Mouse (Mus musculus): ENCODE results near the gene Hipk2. TPM values are rescaled to one million over a fixed set of nuclear protein-coding genes. Genes with fewer than 3 reads are reported as not detected.

The Hipk2 gene
- polyA plus RNA-seq, 1 experiment from 2014 or later: 12.0 TPM

DNA sequence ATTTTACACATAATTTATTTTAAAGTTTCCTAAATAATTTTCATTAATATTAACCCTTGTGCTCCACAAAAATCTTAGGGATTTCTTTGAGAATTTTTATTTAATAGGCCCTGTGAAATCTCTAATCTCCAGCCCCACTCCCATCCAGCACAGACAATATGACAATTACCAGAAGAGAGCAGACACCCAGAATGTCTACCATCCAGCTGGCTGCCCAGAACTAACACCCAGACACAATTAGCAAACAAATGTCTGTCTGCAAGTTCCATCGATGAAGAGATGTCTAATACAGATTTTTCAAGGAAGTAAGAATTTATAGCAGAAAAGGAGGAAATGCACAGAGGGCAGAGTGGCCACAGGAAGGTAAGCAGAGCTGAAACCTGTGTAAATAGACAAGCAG is 74.7 kb downstream of the Hipk2 start:
- Histone ChIP-seq H3K27ac (ENCODE audit: low read depth, low read length) (no peak overlapping the region), H3K4me3 (ENCODE audit: low read depth, low read length) (no peak overlapping the region), H3K27me3 (replicated peaks; ENCODE audit: control insufficient read depth, insufficient read depth, low read length) (no peaks in the 10 kb centered on the region), H3K4me1 (replicated peaks; ENCODE audit: control insufficient read depth, insufficient read depth, low read length) (no peaks in the 10 kb centered on the region), H3K9me3 (ENCODE audit: control insufficient read depth) (no peaks in the 10 kb centered on the region), H3K36me3 (ENCODE audit: control insufficient read depth, insufficient read depth) (peaks cover 8% of the 10 kb centered on the region; the same call in 1 of the 2 replicates), H3K4me2 (replicated peaks; ENCODE audit: low read depth) (no peak overlapping the region), H3K9ac (ENCODE audit: low read depth, low read length) (no peak overlapping the region)
- 18% methylated on average over 1 of the region's 1 CpGs for WGBS
- TF ChIP-seq CTCF (IDR thresholded peaks at IDR 0.05; ENCODE audit: low read depth): no peak
- no peak for ATAC-seq

DNA sequence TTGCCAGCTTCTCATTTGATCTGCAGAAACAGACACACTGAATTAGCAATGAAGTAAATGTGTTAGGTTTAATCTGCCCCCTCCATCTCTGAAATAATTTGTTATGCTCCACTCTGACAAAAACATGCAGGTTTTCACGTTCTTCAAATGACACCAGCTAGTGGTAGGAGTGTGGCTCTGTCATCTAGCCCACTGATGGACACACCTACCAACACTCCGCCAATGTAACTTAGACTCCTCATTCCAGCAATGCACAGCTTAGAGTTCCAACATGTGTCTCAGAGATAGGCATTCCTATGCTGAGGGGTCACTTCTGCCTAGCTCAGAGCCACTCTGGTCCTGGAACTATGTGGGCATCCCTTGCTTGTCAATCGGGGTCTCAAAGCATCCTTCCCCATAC is 78.4 kb downstream of the Hipk2 start:
- H3K4me1 ChIP-seq (replicated peaks; ENCODE audit: control insufficient read depth, insufficient read depth, low read length): no peaks in the 10 kb centered on the region
- no peaks in the 10 kb centered on the region for H3K9me3 ChIP-seq (ENCODE audit: control insufficient read depth)
- 84% methylated on average over 3 of the region's 3 CpGs for WGBS
- no peaks in the 10 kb centered on the region for H3K27me3 ChIP-seq (replicated peaks; ENCODE audit: control insufficient read depth, insufficient read depth, low read length)
- no peak overlapping the region for H3K9ac ChIP-seq (ENCODE audit: low read depth, low read length)
- H3K27ac ChIP-seq (ENCODE audit: low read depth, low read length): no peak overlapping the region
- no peak overlapping the region for H3K4me2 ChIP-seq (replicated peaks; ENCODE audit: low read depth)
- no peak overlapping the region for H3K4me3 ChIP-seq (ENCODE audit: low read depth, low read length)
- TF ChIP-seq CTCF (IDR thresholded peaks at IDR 0.05; ENCODE audit: low read depth): no peak
- ATAC-seq: no peak
- H3K36me3 ChIP-seq (ENCODE audit: control insufficient read depth, insufficient read depth): peaks cover 4% of the 10 kb centered on the region; the same call in 1 of the 2 replicates

DNA sequence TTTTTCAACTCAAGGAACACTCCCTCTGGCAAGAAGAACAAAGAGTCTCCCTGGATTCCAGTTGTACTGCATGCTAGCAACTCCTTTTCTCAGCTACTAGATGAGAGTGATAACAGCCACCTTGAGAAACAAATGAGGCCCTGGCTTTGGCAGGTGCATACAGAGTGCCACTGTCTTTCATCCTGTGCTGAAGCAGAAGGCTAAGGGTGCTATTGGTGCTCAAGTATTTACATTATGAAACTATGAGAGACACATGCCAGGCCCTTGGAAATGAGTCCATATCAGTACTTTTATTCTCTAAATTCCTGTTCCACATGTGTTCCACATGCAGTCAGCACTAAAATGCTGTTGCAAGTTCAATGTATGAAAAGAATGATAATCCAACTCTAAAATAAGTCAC is 79.0 kb downstream of the Hipk2 start:
- Histone ChIP-seq H3K4me3 (ENCODE audit: low read depth, low read length) (no peak overlapping the region), H3K4me2 (replicated peaks; ENCODE audit: low read depth) (no peak overlapping the region), H3K36me3 (ENCODE audit: control insufficient read depth, insufficient read depth) (no peaks in the 10 kb centered on the region), H3K9ac (ENCODE audit: low read depth, low read length) (no peak overlapping the region), H3K27ac (ENCODE audit: low read depth, low read length) (no peak overlapping the region), H3K9me3 (ENCODE audit: control insufficient read depth) (no peaks in the 10 kb centered on the region), H3K27me3 (replicated peaks; ENCODE audit: control insufficient read depth, insufficient read depth, low read length) (no peaks in the 10 kb centered on the region), H3K4me1 (replicated peaks; ENCODE audit: control insufficient read depth, insufficient read depth, low read length) (no peaks in the 10 kb centered on the region)
- no peak for ATAC-seq
- TF ChIP-seq CTCF (IDR thresholded peaks at IDR 0.05; ENCODE audit: low read depth): no peak

DNA sequence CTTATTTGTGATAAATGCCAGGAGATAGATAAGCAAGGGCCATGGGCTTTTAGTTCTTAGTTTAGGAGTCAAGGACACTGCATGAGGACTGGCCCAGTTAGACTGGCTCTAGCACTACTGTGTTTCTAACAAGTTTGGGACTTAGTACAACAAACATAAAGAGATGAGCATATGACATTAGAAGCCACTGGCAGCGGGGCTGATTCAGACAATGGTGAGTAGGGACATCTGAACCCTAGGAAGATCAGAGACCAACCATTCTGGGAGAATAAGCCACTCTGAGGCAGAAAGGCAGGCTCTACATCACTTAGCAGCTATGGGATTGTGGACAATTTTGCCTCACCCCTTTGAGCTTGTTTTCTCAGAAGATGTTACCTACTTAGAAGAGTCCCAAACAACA is 79.6 kb downstream of the Hipk2 start:
- no peak for ATAC-seq
- Histone ChIP-seq H3K4me2 (replicated peaks; ENCODE audit: low read depth) (no peak overlapping the region), H3K9me3 (ENCODE audit: control insufficient read depth) (no peaks in the 10 kb centered on the region), H3K4me1 (replicated peaks; ENCODE audit: control insufficient read depth, insufficient read depth, low read length) (no peaks in the 10 kb centered on the region), H3K27ac (ENCODE audit: low read depth, low read length) (no peak overlapping the region), H3K36me3 (ENCODE audit: control insufficient read depth, insufficient read depth) (no peaks in the 10 kb centered on the region), H3K4me3 (ENCODE audit: low read depth, low read length) (no peak overlapping the region), H3K27me3 (replicated peaks; ENCODE audit: control insufficient read depth, insufficient read depth, low read length) (no peaks in the 10 kb centered on the region), H3K9ac (ENCODE audit: low read depth, low read length) (no peak overlapping the region)
- 90% methylated on average over 1 of the region's 1 CpGs for WGBS
- no peak for TF ChIP-seq CTCF (IDR thresholded peaks at IDR 0.05; ENCODE audit: low read depth)

DNA sequence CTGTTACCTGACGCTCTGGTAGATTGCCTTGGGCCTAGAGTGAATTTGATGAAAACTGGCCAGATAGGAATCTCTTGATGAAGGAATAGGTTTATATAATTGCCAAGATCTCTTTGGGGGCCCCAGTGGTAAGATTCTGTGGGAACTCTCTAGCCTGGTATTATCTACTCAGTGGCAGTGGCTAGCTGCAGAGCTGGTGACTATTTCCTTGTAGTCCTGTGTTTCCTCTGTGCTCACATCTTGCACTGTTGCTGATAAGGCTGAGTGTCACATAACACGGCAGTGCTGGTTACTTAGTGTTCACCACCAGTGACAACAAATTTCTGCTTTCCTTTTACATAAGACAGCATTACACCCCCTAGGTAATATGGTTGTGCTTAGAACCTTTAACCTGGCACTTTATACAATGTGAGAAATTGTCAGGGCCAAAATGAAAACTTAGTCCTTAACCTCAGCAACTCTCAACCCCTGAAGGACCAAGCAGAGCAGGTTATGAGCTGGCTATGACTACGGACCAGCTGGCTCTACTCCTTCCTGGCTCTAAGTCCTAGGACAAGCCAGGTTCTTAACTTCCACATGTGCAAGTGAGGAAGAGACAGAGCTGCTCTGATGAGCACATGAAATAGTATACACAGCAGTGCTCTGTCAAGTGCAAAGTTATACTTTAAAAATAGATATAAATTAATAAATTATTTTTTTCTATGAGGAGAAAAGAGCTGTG is 80.7 kb downstream of the Hipk2 start:
- no peak overlapping the region for H3K4me3 ChIP-seq (ENCODE audit: low read depth, low read length)
- no peak for ATAC-seq

DNA sequence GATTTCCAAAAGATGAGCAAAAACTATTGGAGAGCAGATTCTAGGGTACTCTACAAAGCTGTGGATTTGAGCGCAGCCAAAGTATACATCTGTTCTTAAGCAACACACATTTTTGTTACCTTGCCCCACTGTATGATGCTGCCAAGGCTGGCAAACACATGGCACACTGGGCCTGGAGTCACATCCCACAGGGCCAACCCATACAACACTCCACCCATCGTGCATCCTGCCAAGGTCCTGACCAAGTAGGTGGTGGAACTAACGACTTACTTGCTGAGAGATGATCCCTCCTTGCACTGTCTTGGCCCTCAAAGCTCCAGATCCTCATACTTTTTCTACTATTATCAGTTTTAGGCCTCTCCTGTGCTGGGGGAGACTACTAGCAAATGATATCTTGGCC is 83.0 kb downstream of the Hipk2 start:
- Histone ChIP-seq H3K36me3 (ENCODE audit: control insufficient read depth, insufficient read depth) (no peaks in the 10 kb centered on the region), H3K9me3 (ENCODE audit: control insufficient read depth) (no peaks in the 10 kb centered on the region), H3K4me1 (replicated peaks; ENCODE audit: control insufficient read depth, insufficient read depth, low read length) (no peaks in the 10 kb centered on the region), H3K27ac (ENCODE audit: low read depth, low read length) (no peak overlapping the region), H3K4me3 (ENCODE audit: low read depth, low read length) (no peak overlapping the region), H3K9ac (ENCODE audit: low read depth, low read length) (no peak overlapping the region), H3K4me2 (replicated peaks; ENCODE audit: low read depth) (no peak overlapping the region), H3K27me3 (replicated peaks; ENCODE audit: control insufficient read depth, insufficient read depth, low read length) (no peaks in the 10 kb centered on the region)
- WGBS: 91% methylated on average over 3 of the region's 3 CpGs
- no peak for ATAC-seq
- no peak for TF ChIP-seq CTCF (IDR thresholded peaks at IDR 0.05; ENCODE audit: low read depth)

More for the DNA sequence above, 80.7 kb downstream of the Hipk2 start:
- WGBS: 72% methylated on average over 3 of the region's 3 CpGs
- TF ChIP-seq CTCF (IDR thresholded peaks at IDR 0.05; ENCODE audit: low read depth): no peak
- Histone ChIP-seq H3K9ac (ENCODE audit: low read depth, low read length) (no peak overlapping the region), H3K36me3 (ENCODE audit: control insufficient read depth, insufficient read depth) (no peaks in the 10 kb centered on the region), H3K27me3 (replicated peaks; ENCODE audit: control insufficient read depth, insufficient read depth, low read length) (no peaks in the 10 kb centered on the region), H3K4me2 (replicated peaks; ENCODE audit: low read depth) (no peak overlapping the region), H3K9me3 (ENCODE audit: control insufficient read depth) (no peaks in the 10 kb centered on the region), H3K27ac (ENCODE audit: low read depth, low read length) (no peak overlapping the region), H3K4me1 (replicated peaks; ENCODE audit: control insufficient read depth, insufficient read depth, low read length) (no peaks in the 10 kb centered on the region)

Data from intestine, postnatal 0 days (tissue).